Mouse (Mus musculus) E14TG2a.4 (cell line): ENCODE data around the gene Elp1.

Source experiments
- CTCF ChIP-seq: conservative IDR thresholded peaks from 2 replicates; pipeline ENCODE4 v1.5.1; 2014; ENCODE audit warnings: low read length
- NANOG ChIP-seq: IDR thresholded peaks from 2 replicates; pipeline ENCODE4 v1.6.1; 2014; ENCODE audit warnings: borderline replicate concordance, low read length, mixed read lengths
- POU5F1 ChIP-seq: IDR thresholded peaks from 2 replicates; pipeline ENCODE4 v1.6.1; 2014; ENCODE audit warnings: low read length, borderline replicate concordance

DNA sequence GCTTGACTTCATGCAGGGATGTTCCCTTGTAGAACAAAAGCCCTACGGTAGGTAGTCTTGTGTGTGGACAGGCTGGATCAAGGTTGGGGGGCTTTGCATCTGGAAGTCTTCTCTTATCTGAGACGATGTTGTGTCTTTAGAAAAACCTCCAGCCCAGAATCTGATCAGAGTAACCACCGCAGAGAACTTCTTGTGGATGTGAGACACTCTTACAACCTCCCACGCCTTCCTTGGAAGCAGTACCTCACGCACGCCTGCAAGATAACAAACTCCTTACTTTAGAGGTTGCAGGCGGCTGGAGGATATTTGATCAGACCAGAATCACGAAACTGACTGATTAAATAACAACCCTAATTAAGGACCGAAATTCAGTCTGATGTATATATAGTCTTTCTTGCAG lies 81.7 kb downstream of the Elp1 start:
- no peak for TF ChIP-seq CTCF
- TF ChIP-seq NANOG, result no peak
- no peak for TF ChIP-seq POU5F1
